Mouse (Mus musculus) right cerebral cortex, adult 18-20 months (tissue): ENCODE results near the gene Prdm2.
A peak's percentile ranks its signal among the peaks of the same experiment; 100 is the strongest.

Source experiments
- DNase-seq: peaks from one replicate; pipeline ENCODE4 v3.0.0; 2022; ENCODE audit warnings: mixed read lengths

The Prdm2 gene

GRCm38 (mm10) chr4:143103811-143104210 lies 109.0 kb downstream of the Prdm2 start:
- no peak for DNase-seq

- no peak for DNase-seq
Measured at GRCm38 (mm10) chr4:143100157-143100556, 112.6 kb downstream of the Prdm2 start.

GRCm38 (mm10) chr4:143099288-143100039 lies 113.3 kb downstream of the Prdm2 start:
- no peak for DNase-seq

- DNase-seq: no peak
Measured at GRCm38 (mm10) chr4:143092082-143092701, 120.6 kb downstream of the Prdm2 start.

- no peak for DNase-seq
Measured at GRCm38 (mm10) chr4:143090551-143090950, 122.2 kb downstream of the Prdm2 start.

- DNase-seq: peak; percentile 3
Measured at GRCm38 (mm10) chr4:143074071-143074765, 138.6 kb downstream of the Prdm2 start.

- no peak for DNase-seq
Measured at GRCm38 (mm10) chr4:143071791-143072190, 141.0 kb downstream of the Prdm2 start.

- DNase-seq: no peak
Measured at GRCm38 (mm10) chr4:143067006-143067405, 145.8 kb downstream of the Prdm2 start.

GRCm38 (mm10) chr4:143058765-143059344 lies 153.9 kb downstream of the Prdm2 start:
- DNase-seq: no peak
